Mouse (Mus musculus): Measurements from ENCODE around the gene G3bp1. TPM values are rescaled to one million over a fixed set of nuclear protein-coding genes. Genes with fewer than 3 reads are reported as not detected.

Gene G3bp1
- polyA plus RNA-seq, 1 experiment from 2014 or later, result 105 TPM

- WGBS, result 3% methylated on average over 17 of the region's 17 CpGs
- Histone ChIP-seq H3K4me1 (peaks cover 28% of the 10 kb centered on the region), H3K4me3 (peak overlapping the region; percentile 77), H3K27ac (peak overlapping the region; percentile 88), H3K9ac (peak overlapping the region; percentile 73), H3K36me3 (replicated peaks) (no peaks in the 10 kb centered on the region; the same call in 1 of the 2 replicates), H3K27me3 (replicated peaks) (no peaks in the 10 kb centered on the region), H3K9me3 (no peaks in the 10 kb centered on the region), H3K4me2 (peak overlapping the region; percentile 90)
- peak; percentile 10; the same call in 1 of the 2 replicates for ATAC-seq (replicated peaks)
These were observed 856 bp upstream of the G3bp1 start for GRCm38 (mm10) chr11:55468611-55469047.

GRCm38 (mm10) chr11:55469923-55470691 is 622 bp downstream of the G3bp1 start:
- H3K4me2 ChIP-seq, result peak overlapping the region; percentile 84
- ATAC-seq (replicated peaks), result peak; percentile 49
- no peaks in the 10 kb centered on the region for H3K27me3 ChIP-seq (replicated peaks)
- H3K9ac ChIP-seq, result peak overlapping the region; percentile 84
- no peaks in the 10 kb centered on the region; the same call in 1 of the 2 replicates for H3K36me3 ChIP-seq (replicated peaks)
- no peaks in the 10 kb centered on the region for H3K9me3 ChIP-seq
- under 1% methylated on average over 45 of the region's 46 CpGs for WGBS
- H3K27ac ChIP-seq, result peak overlapping the region; percentile 89
- peak overlapping the region; percentile 77 for H3K4me3 ChIP-seq
- peaks cover 28% of the 10 kb centered on the region for H3K4me1 ChIP-seq

DNA sequence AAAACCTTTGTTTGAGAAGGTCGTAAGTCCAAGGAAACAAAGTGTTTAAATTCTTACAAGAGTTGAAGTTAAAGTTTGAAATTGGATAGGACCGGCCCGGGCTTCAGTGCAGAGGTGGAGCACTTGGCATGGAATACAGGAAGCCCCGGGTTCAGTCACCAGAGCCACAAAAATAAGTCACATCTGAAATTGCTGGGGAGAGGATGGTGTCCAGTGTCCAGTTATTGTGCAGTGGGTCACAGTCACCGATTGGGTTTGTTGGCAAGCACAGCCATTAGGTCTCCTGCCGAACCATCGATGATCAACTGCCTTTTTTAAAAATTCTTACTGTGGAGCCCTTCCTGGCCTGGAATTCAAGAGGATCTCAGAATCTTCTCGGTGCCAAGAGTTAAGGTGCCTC is 1.3 kb downstream of the G3bp1 start:
- Histone ChIP-seq H3K36me3 (replicated peaks) (no peaks in the 10 kb centered on the region; the same call in 1 of the 2 replicates), H3K9ac (no peak overlapping the region), H3K4me3 (peak overlapping the region; percentile 77), H3K4me2 (peak overlapping the region; percentile 84), H3K27ac (no peak overlapping the region), H3K4me1 (peaks cover 29% of the 10 kb centered on the region), H3K9me3 (no peaks in the 10 kb centered on the region), H3K27me3 (replicated peaks) (no peaks in the 10 kb centered on the region)
- WGBS, result 61% methylated on average over 8 of the region's 8 CpGs
- no peak for ATAC-seq (replicated peaks)

DNA sequence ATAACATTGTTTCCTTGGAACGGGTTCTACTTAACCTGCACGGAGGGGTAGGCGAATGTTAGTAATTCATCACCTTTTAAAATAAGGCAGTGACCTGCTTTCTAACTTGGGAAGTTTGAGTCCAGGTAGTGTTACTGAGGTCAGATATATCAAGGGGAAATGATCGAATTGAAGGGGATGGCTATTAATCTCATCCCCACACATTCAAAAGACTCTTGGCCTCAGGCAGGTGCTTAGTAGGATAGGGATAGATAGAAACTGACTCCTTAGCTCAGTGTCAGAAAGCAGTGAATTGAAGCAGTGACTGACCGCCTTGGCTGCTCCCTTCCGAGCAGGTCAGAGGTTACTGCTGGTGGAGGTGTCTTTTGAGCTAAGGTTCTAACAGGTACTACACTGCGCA is 2.0 kb downstream of the G3bp1 start:
- no peak overlapping the region for H3K9ac ChIP-seq
- no peaks in the 10 kb centered on the region; the same call in 1 of the 2 replicates for H3K36me3 ChIP-seq (replicated peaks)
- H3K27me3 ChIP-seq (replicated peaks), result no peaks in the 10 kb centered on the region
- H3K4me1 ChIP-seq, result peaks cover 33% of the 10 kb centered on the region
- H3K9me3 ChIP-seq, result no peaks in the 10 kb centered on the region
- peak overlapping the region; percentile 84; the same call in 1 of the 2 replicates for H3K4me2 ChIP-seq
- no peak for ATAC-seq (replicated peaks)
- H3K27ac ChIP-seq, result no peak overlapping the region
- 0 out of 2 replicates have a peak overlapping the region, but pooled peaks have one; percentile 77 for H3K4me3 ChIP-seq
- 93% methylated on average over 7 of the region's 7 CpGs for WGBS

DNA sequence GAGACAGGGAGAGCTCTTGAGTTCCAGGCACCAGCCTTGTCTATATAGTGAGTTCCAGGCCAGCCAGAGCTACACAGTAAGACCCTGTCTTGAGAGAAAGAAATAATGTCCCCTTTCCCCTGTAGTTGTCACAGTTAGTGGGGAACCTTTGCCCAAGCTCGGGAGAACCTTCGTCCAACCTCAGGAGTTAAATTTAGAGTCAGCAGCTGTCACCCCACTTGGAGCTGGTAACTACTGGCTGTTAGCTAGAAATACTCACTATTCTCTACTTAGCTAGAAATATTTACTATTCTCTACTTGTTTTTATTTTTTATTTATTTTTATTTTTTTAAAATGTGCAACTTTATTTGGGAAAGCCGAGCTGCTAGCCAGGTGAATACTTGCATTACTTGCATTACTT is 3.7 kb downstream of the G3bp1 start:
- H3K9ac ChIP-seq, result no peak overlapping the region
- H3K27me3 ChIP-seq (replicated peaks), result no peaks in the 10 kb centered on the region
- ATAC-seq (replicated peaks), result no peak
- no peaks in the 10 kb centered on the region for H3K9me3 ChIP-seq
- H3K4me3 ChIP-seq, result no peak overlapping the region
- no peak overlapping the region for H3K27ac ChIP-seq
- peaks cover 29% of the 10 kb centered on the region for H3K4me1 ChIP-seq
- WGBS, result 95% methylated on average over 3 of the region's 3 CpGs
- H3K36me3 ChIP-seq (replicated peaks), result no peaks in the 10 kb centered on the region; the same call in 1 of the 2 replicates
- H3K4me2 ChIP-seq, result no peak overlapping the region

GRCm38 (mm10) chr11:55485443-55485842 is 16.0 kb downstream of the G3bp1 start:
- Histone ChIP-seq H3K4me3 (no peak overlapping the region), H3K9me3 (no peaks in the 10 kb centered on the region), H3K27me3 (replicated peaks) (no peaks in the 10 kb centered on the region), H3K27ac (no peak overlapping the region), H3K4me2 (no peak overlapping the region), H3K4me1 (no peaks in the 10 kb centered on the region), H3K9ac (no peak overlapping the region), H3K36me3 (replicated peaks) (peaks cover 38% of the 10 kb centered on the region)
- 97% methylated on average over 7 of the region's 7 CpGs for WGBS
- no peak for ATAC-seq (replicated peaks)

- Histone ChIP-seq H3K9me3 (no peaks in the 10 kb centered on the region), H3K36me3 (replicated peaks) (peaks cover 61% of the 10 kb centered on the region), H3K27me3 (replicated peaks) (no peaks in the 10 kb centered on the region), H3K4me1 (no peaks in the 10 kb centered on the region), H3K4me2 (no peak overlapping the region), H3K9ac (no peak overlapping the region), H3K27ac (no peak overlapping the region), H3K4me3 (no peak overlapping the region)
- WGBS, result 91% methylated on average over 6 of the region's 6 CpGs
- ATAC-seq (replicated peaks), result no peak
These were observed 26.7 kb downstream of the G3bp1 start for GRCm38 (mm10) chr11:55496158-55496557.

DNA sequence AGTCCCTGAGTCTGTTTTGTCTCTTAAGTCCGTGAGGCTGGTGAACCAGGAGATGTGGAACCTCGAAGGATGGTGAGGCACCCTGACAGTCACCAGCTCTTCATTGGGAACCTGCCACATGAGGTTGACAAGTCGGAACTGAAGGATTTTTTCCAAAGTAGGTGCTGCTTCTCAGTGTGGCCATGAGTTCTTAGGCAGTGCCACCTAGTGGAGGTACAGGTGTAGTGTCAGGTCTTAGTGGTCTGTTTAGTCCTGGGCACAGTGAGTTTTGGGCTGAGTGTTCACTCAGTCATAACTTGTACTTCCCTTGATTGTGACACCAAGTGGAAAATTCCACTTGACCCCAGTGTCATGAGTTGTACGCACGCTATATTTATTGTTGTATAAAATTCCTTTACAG is 28.4 kb downstream of the G3bp1 start:
- H3K27me3 ChIP-seq (replicated peaks), result no peaks in the 10 kb centered on the region
- peaks cover 53% of the 10 kb centered on the region for H3K36me3 ChIP-seq (replicated peaks)
- H3K9ac ChIP-seq, result no peak overlapping the region
- no peak overlapping the region for H3K27ac ChIP-seq
- 67% methylated on average over 5 of the region's 5 CpGs for WGBS
- no peaks in the 10 kb centered on the region for H3K4me1 ChIP-seq
- no peak overlapping the region for H3K4me2 ChIP-seq
- ATAC-seq (replicated peaks), result 0 out of 2 replicates have a peak, but pooled peaks have one; percentile 70
- H3K4me3 ChIP-seq, result no peak overlapping the region
- H3K9me3 ChIP-seq, result no peaks in the 10 kb centered on the region

DNA sequence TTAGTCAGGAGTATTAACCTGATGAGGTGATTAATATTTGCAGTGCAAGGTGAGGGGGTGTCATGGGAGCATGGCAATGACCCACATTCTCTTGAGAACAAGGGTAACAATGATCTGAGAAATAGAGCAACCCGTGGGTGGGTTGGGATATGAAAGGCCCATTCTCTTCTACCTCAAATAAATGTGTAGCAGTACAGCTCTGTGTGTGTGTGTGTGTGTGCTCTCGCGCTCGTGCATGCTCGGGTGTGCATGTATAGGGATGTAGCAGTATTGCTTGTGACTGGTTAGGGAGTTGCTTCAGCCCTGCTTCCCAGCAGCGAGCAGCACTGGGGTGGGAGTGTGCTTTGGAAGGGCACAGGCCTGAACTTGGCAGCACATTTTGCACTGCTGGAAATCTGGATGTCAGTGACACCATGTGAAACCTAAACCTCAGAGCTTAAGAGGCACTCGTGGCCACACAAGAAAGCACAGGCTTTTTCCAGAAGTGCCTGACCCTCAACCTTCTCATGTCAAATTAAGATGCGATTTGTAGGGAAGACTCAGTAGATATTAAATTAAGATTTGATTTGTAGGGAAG is 32.6 kb downstream of the G3bp1 start:
- no peak overlapping the region for H3K4me3 ChIP-seq
- no peaks in the 10 kb centered on the region for H3K4me1 ChIP-seq
- H3K27ac ChIP-seq, result no peak overlapping the region
- peaks cover 19% of the 10 kb centered on the region for H3K36me3 ChIP-seq (replicated peaks)
- ATAC-seq (replicated peaks), result no peak
- no peaks in the 10 kb centered on the region for H3K27me3 ChIP-seq (replicated peaks)
- 82% methylated on average over 8 of the region's 8 CpGs for WGBS
- H3K4me2 ChIP-seq, result no peak overlapping the region
- H3K9me3 ChIP-seq, result no peaks in the 10 kb centered on the region
- H3K9ac ChIP-seq, result no peak overlapping the region

DNA sequence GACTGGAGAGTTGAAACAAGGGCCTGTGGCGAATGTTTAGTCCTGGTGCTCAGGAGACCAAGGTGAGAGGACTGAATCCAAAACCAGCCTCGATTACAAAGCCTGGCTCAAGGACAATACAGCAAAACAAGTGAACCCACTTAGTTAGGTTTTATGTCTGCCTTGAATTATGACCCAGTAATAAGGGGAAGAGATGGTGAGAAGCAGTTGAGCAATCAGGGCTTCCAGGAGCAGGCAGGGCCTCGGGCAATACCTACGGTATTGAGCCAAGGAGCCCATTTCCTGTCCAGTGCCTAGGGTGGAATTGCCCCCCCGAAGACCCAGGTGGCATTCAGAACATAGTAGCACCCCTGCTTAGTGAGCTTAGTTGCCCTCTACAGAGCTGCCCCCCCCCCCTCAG is 33.4 kb downstream of the G3bp1 start:
- Histone ChIP-seq H3K4me2 (no peak overlapping the region), H3K36me3 (replicated peaks) (peaks cover 13% of the 10 kb centered on the region), H3K27ac (no peak overlapping the region), H3K4me3 (no peak overlapping the region), H3K4me1 (no peaks in the 10 kb centered on the region), H3K9me3 (no peaks in the 10 kb centered on the region), H3K9ac (no peak overlapping the region), H3K27me3 (replicated peaks) (no peaks in the 10 kb centered on the region)
- ATAC-seq (replicated peaks), result no peak
- 90% methylated on average over 5 of the region's 5 CpGs for WGBS

GRCm38 (mm10) chr11:55505485-55505884 is 36.0 kb downstream of the G3bp1 start:
- Histone ChIP-seq H3K27ac (no peak overlapping the region), H3K9me3 (no peaks in the 10 kb centered on the region), H3K4me1 (no peaks in the 10 kb centered on the region), H3K36me3 (replicated peaks) (peaks cover 3% of the 10 kb centered on the region; the same call in 1 of the 2 replicates), H3K9ac (no peak overlapping the region), H3K4me3 (no peak overlapping the region), H3K4me2 (no peak overlapping the region), H3K27me3 (replicated peaks) (no peaks in the 10 kb centered on the region)
- WGBS, result 93% methylated on average over 3 of the region's 3 CpGs
- ATAC-seq (replicated peaks), result no peak

GRCm38 (mm10) chr11:55511374-55511773 is 41.9 kb downstream of the G3bp1 start:
- H3K9ac ChIP-seq, result no peak overlapping the region
- no peak for ATAC-seq (replicated peaks)
- no peaks in the 10 kb centered on the region for H3K9me3 ChIP-seq
- H3K4me2 ChIP-seq, result no peak overlapping the region
- no peaks in the 10 kb centered on the region for H3K27me3 ChIP-seq (replicated peaks)
- no peaks in the 10 kb centered on the region for H3K36me3 ChIP-seq (replicated peaks)
- 59% methylated on average over 5 of the region's 5 CpGs for WGBS
- H3K27ac ChIP-seq, result no peak overlapping the region
- no peak overlapping the region for H3K4me3 ChIP-seq
- H3K4me1 ChIP-seq, result no peaks in the 10 kb centered on the region

Measured in midbrain, embryonic 15.5 days (tissue).